Mouse (Mus musculus): ENCODE data around the gene Smtn. TPM values are rescaled to one million over a fixed set of nuclear protein-coding genes. Genes with fewer than 3 reads are reported as not detected.

The Smtn gene
- polyA plus RNA-seq, 1 experiment: 57.2 TPM

DNA sequence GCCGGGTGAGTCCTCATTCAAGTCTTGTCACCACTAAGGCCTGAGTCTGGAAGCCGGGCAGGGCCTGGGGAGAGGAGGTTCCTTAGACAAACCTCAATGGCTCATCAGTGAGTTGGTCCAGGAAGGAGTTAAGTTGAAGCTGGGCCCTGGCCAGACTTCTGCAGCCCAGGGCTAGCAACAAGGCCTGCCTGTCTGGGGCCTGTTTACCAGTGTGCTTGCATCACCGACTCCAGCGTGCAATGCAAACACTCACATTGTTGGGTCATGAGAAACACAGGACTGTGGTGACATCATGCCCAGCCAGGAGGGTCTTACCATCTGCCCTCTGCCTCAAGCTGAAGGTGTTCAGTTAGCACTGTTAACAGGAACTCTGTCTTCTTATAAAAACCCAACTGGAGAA lies 25.6 kb upstream of the Smtn start:
- TF ChIP-seq POLR2A (IDR thresholded peaks at IDR 0.05; ENCODE audit: low read depth, low read length): no peak
- TF ChIP-seq CTCF (conservative IDR thresholded peaks at IDR 0.05; ENCODE audit: insufficient read depth, insufficient read length, low read depth, low read length): no peak
- Histone ChIP-seq H3K36me3 (ENCODE audit: control insufficient read depth, insufficient read depth, low read length) (no peaks in the 10 kb centered on the region), H3K4me1 (ENCODE audit: control insufficient read depth, insufficient read depth, low read length) (peaks cover 4% of the 10 kb centered on the region; the same call in 1 of the 2 replicates), H3K27ac (ENCODE audit: insufficient read depth, low read depth, low read length) (peak overlapping the region; percentile 35), H3K27me3 (replicated peaks; ENCODE audit: control insufficient read depth, insufficient read depth, low read length) (no peaks in the 10 kb centered on the region), H3K4me3 (ENCODE audit: insufficient read depth, low read depth, low read length) (no peak overlapping the region)
- DNase-seq: no peak
- 71% methylated on average over 4 of the region's 4 CpGs for WGBS

DNA sequence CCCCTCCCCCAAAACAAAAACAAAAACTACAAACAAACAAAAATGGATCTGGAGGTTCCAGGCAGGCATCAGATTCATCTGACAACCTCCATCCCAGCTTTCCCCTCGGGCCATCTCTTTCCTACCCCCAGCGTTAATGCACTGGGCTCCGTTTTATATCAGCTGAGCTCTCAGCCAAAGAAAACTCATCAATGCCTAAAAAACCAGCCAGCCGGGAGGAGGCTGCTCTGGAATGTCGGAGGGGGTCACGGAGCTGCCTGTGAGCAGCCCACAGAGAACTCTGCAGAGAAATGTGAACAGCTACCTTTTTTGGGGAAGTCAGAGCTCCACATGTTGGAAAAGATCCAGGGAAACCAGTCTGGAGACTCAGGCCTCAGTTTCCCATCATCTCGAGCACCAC lies 24.0 kb upstream of the Smtn start:
- Histone ChIP-seq H3K4me3 (ENCODE audit: insufficient read depth, low read depth, low read length) (no peak overlapping the region), H3K27me3 (replicated peaks; ENCODE audit: control insufficient read depth, insufficient read depth, low read length) (no peaks in the 10 kb centered on the region), H3K27ac (ENCODE audit: insufficient read depth, low read depth, low read length) (peak overlapping the region; percentile 48), H3K36me3 (ENCODE audit: control insufficient read depth, insufficient read depth, low read length) (no peaks in the 10 kb centered on the region), H3K4me1 (ENCODE audit: control insufficient read depth, insufficient read depth, low read length) (peaks cover 4% of the 10 kb centered on the region; the same call in 1 of the 2 replicates)
- DNase-seq: peak; percentile 57
- 42% methylated on average over 7 of the region's 7 CpGs for WGBS
- TF ChIP-seq CTCF (conservative IDR thresholded peaks at IDR 0.05; ENCODE audit: insufficient read depth, insufficient read length, low read depth, low read length): no peak
- TF ChIP-seq POLR2A (IDR thresholded peaks at IDR 0.05; ENCODE audit: low read depth, low read length): no peak

DNA sequence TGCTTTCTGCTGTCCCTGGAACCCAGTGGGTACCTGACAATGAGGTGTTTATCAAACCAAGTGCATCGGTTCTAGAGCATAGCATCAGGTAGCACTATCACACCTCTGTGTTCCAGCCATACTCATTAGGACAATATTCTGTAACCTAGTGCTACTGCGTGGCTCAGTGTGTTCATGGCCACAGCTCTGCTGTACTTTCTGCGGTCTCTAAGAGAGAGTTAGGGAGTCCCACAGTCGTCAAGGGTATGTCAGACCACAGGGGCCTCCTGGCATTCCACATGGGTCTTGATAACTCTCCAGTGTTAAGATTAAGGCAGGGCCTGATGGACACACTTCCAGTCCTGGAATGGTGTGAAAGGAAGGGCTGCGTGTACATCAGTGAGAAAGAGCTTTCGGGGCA lies 23.4 kb upstream of the Smtn start:
- DNase-seq: no peak
- TF ChIP-seq POLR2A (IDR thresholded peaks at IDR 0.05; ENCODE audit: low read depth, low read length): no peak
- TF ChIP-seq CTCF (conservative IDR thresholded peaks at IDR 0.05; ENCODE audit: insufficient read depth, insufficient read length, low read depth, low read length): no peak
- Histone ChIP-seq H3K27ac (ENCODE audit: insufficient read depth, low read depth, low read length) (peak overlapping the region; percentile 4; the same call in 1 of the 2 replicates), H3K27me3 (replicated peaks; ENCODE audit: control insufficient read depth, insufficient read depth, low read length) (no peaks in the 10 kb centered on the region), H3K4me3 (ENCODE audit: insufficient read depth, low read depth, low read length) (no peak overlapping the region), H3K36me3 (ENCODE audit: control insufficient read depth, insufficient read depth, low read length) (no peaks in the 10 kb centered on the region), H3K4me1 (ENCODE audit: control insufficient read depth, insufficient read depth, low read length) (peaks cover 4% of the 10 kb centered on the region; the same call in 1 of the 2 replicates)
- WGBS: 82% methylated on average over 6 of the region's 6 CpGs

DNA sequence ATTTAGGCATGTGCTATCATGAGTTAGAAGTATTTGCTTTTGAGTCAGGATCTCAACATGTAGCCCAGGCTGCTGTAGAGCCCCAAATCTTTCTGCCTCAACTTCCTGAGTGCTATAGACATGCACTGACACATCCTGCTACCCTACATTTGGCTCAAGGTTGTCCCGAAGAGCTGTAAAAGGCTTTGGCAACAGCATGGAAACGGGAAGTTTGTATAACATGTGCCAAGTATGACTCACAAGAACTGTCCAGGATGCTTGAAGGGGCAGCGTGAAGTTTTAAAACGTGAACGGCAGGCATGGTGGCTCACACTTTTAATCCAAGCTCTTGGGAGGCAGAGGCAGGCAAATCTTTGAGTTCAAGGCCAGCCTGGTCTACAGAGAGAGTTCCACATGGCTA lies 19.8 kb upstream of the Smtn start:
- peak; percentile 76 for DNase-seq
- 49% methylated on average over 5 of the region's 5 CpGs for WGBS
- Histone ChIP-seq H3K27me3 (replicated peaks; ENCODE audit: control insufficient read depth, insufficient read depth, low read length) (no peaks in the 10 kb centered on the region), H3K4me3 (ENCODE audit: insufficient read depth, low read depth, low read length) (no peak overlapping the region), H3K36me3 (ENCODE audit: control insufficient read depth, insufficient read depth, low read length) (no peaks in the 10 kb centered on the region), H3K27ac (ENCODE audit: insufficient read depth, low read depth, low read length) (peak overlapping the region; percentile 76; the same call in 1 of the 2 replicates), H3K4me1 (ENCODE audit: control insufficient read depth, insufficient read depth, low read length) (no peaks in the 10 kb centered on the region)
- TF ChIP-seq CTCF (conservative IDR thresholded peaks at IDR 0.05; ENCODE audit: insufficient read depth, insufficient read length, low read depth, low read length) (no peak), POLR2A (IDR thresholded peaks at IDR 0.05; ENCODE audit: low read depth, low read length) (no peak)

DNA sequence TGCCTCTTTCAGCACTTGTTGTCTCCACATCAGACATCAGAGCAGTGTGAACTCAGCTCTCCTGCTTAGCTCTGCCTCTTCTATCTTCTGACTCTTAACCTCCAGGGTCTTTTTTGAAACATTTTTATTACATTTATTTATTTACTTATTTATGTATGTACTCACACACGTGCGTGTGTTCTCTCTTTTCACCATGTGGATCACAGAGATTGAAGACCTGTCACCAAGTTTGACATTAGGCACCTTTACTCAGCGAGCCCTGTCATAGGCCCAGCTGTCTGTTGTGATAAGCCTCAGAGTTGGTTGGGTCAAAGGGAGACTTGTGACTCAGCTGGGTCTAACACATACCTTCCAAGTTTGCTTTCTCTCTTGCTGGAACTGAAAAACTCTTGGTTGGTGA lies 17.4 kb upstream of the Smtn start:
- TF ChIP-seq POLR2A (IDR thresholded peaks at IDR 0.05; ENCODE audit: low read depth, low read length): no peak
- no peak for TF ChIP-seq CTCF (conservative IDR thresholded peaks at IDR 0.05; ENCODE audit: insufficient read depth, insufficient read length, low read depth, low read length)
- H3K36me3 ChIP-seq (ENCODE audit: control insufficient read depth, insufficient read depth, low read length): no peaks in the 10 kb centered on the region
- H3K4me3 ChIP-seq (ENCODE audit: insufficient read depth, low read depth, low read length): no peak overlapping the region
- no peaks in the 10 kb centered on the region for H3K4me1 ChIP-seq (ENCODE audit: control insufficient read depth, insufficient read depth, low read length)
- WGBS: 75% methylated on average over 3 of the region's 3 CpGs
- H3K27me3 ChIP-seq (replicated peaks; ENCODE audit: control insufficient read depth, insufficient read depth, low read length): no peaks in the 10 kb centered on the region
- H3K27ac ChIP-seq (ENCODE audit: insufficient read depth, low read depth, low read length): no peak overlapping the region
- DNase-seq: no peak

DNA sequence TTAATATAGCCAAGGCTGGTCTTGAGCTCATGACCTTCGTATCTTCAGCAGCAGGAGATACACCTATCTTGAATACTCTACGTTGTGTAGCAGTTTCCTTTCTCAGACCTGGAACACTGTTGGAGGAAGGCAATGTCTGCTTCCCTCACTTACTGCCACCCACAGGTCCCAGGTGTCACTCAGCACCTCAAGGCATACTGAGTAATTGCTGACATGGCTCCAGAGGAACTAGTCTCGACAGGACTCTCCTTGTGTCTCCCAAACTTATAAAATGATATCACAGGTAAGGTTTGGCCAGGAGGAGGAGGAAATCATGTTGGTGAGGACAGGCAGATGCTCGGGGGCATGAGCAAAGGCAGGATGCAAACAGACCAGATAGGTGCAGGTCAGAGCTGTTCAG lies 14.6 kb upstream of the Smtn start:
- WGBS: 89% methylated on average over 4 of the region's 4 CpGs
- no peak for TF ChIP-seq POLR2A (IDR thresholded peaks at IDR 0.05; ENCODE audit: low read depth, low read length)
- TF ChIP-seq CTCF (conservative IDR thresholded peaks at IDR 0.05; ENCODE audit: insufficient read depth, insufficient read length, low read depth, low read length): no peak

DNA sequence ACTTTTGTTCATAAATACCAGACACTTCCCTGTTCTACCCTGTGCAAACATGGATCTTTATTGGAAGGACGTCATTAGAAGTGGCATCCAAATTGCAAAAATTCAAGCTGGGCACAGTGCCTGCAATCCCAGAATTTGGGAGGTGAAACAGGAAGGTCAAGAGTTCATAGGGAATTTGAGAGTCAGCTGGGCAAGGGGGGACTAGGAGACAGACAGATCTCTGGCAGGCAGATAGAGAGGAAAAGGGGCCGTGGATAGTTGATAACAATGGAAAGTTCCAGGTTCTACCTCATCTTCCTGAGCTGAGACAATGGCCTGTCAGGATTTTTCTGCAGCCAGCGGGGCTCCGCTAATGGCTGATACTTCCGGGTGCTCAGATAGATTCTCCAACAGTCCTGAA lies 9.4 kb upstream of the Smtn start:
- no peak for TF ChIP-seq CTCF (conservative IDR thresholded peaks at IDR 0.05; ENCODE audit: insufficient read depth, insufficient read length, low read depth, low read length)
- no peak for TF ChIP-seq POLR2A (IDR thresholded peaks at IDR 0.05; ENCODE audit: low read depth, low read length)
- Histone ChIP-seq H3K27me3 (replicated peaks; ENCODE audit: control insufficient read depth, insufficient read depth, low read length) (no peaks in the 10 kb centered on the region), H3K27ac (ENCODE audit: insufficient read depth, low read depth, low read length) (peak overlapping the region; percentile 57), H3K36me3 (ENCODE audit: control insufficient read depth, insufficient read depth, low read length) (no peaks in the 10 kb centered on the region), H3K4me3 (ENCODE audit: insufficient read depth, low read depth, low read length) (no peak overlapping the region), H3K4me1 (ENCODE audit: control insufficient read depth, insufficient read depth, low read length) (no peaks in the 10 kb centered on the region)
- DNase-seq: peak; percentile 81
- 67% methylated on average over 5 of the region's 5 CpGs for WGBS

More for the DNA sequence above, 14.6 kb upstream of the Smtn start:
- Histone ChIP-seq H3K27ac (ENCODE audit: insufficient read depth, low read depth, low read length) (no peak overlapping the region), H3K4me1 (ENCODE audit: control insufficient read depth, insufficient read depth, low read length) (no peaks in the 10 kb centered on the region), H3K27me3 (replicated peaks; ENCODE audit: control insufficient read depth, insufficient read depth, low read length) (no peaks in the 10 kb centered on the region), H3K36me3 (ENCODE audit: control insufficient read depth, insufficient read depth, low read length) (no peaks in the 10 kb centered on the region), H3K4me3 (ENCODE audit: insufficient read depth, low read depth, low read length) (no peak overlapping the region)
- no peak for DNase-seq

All from kidney, adult 2 months (tissue).